Mouse (Mus musculus): ENCODE data around the gene Abhd14b. TPM values are rescaled to one million over a fixed set of nuclear protein-coding genes. Genes with fewer than 3 reads are reported as not detected.
"Not testable (repeated sequence)": the region's sequence is repeated elsewhere in the genome, so short reads cannot be mapped to it uniquely, and the experiment has no call there.

Abhd14b gene
- total RNA-seq, 4 experiments from 2014 or later = 6.0 to 11.8 (median 9.6) TPM

- peak; percentile 81 for DNase-seq (ENCODE audit: low spot score)
These were observed 29.0 kb downstream of the Abhd14b start for GRCm38 (mm10) chr9:106476002-106476923.

GRCm38 (mm10) chr9:106476924-106477484, 29.7 kb downstream of the Abhd14b start, which contains the start of gene Parp3:
TSS of gene Parp3 (minus strand) at chr9:106476949.
- DNase-seq (ENCODE audit: low spot score) = peak; percentile 100

- DNase-seq (ENCODE audit: low spot score) = no peak
These were observed 30.4 kb downstream of the Abhd14b start for GRCm38 (mm10) chr9:106477649-106478048.

- no peak for DNase-seq (ENCODE audit: low spot score)
These were observed 30.8 kb downstream of the Abhd14b start for GRCm38 (mm10) chr9:106478101-106478500.

GRCm38 (mm10) chr9:106480541-106480940, 33.3 kb downstream of the Abhd14b start:
- no peak for DNase-seq (ENCODE audit: low spot score)

GRCm38 (mm10) chr9:106481075-106481474, 33.8 kb downstream of the Abhd14b start:
- no peak for DNase-seq (ENCODE audit: low spot score)

- no peak for DNase-seq (ENCODE audit: low spot score)
These were observed 34.4 kb downstream of the Abhd14b start for GRCm38 (mm10) chr9:106481676-106482075.

GRCm38 (mm10) chr9:106482578-106483115, 35.4 kb downstream of the Abhd14b start:
- DNase-seq (ENCODE audit: low spot score) = no peak

GRCm38 (mm10) chr9:106483136-106483535, 35.9 kb downstream of the Abhd14b start:
- DNase-seq (ENCODE audit: low spot score) = no peak

GRCm38 (mm10) chr9:106483606-106484005, 36.3 kb downstream of the Abhd14b start:
- DNase-seq (ENCODE audit: low spot score) = no peak

- DNase-seq (ENCODE audit: low spot score) = no peak
These were observed 37.8 kb downstream of the Abhd14b start for GRCm38 (mm10) chr9:106485076-106485475.

- not testable (repeated sequence) for DNase-seq (ENCODE audit: low spot score)
These were observed 40.3 kb downstream of the Abhd14b start for GRCm38 (mm10) chr9:106487602-106488001.

- no peak for DNase-seq (ENCODE audit: low spot score)
These were observed 52.4 kb downstream of the Abhd14b start, which contains the start of gene Iqcf1 for GRCm38 (mm10) chr9:106499667-106500066. TSS of gene Iqcf1 (plus strand) at chr9:106499967.

GRCm38 (mm10) chr9:106501846-106502245, 54.6 kb downstream of the Abhd14b start:
- no peak for DNase-seq (ENCODE audit: low spot score)

Other genes starting within 250 kb of the Abhd14b start
- 10 to 100 TPM in 3 of 4 experiments, 1 to 10 TPM in 1; 9.4 to 12.8 (median 12.3) TPM for gene Ppm1m, start 247.7 kb upstream of the Abhd14b start, total RNA-seq (2022)
- 100 to 1,000 TPM; 188 to 245 (median 236) TPM for gene Twf2, start 244.4 kb upstream of the Abhd14b start, total RNA-seq (2022)
- gene Tlr9, start 224.9 kb upstream of the Abhd14b start, total RNA-seq (2022) = under 1 TPM; 0.33 to 0.57 (median 0.42) TPM
- 100 to 1,000 TPM; 335 to 477 (median 407) TPM for gene Alas1, start 198.8 kb upstream of the Abhd14b start, total RNA-seq (2022)
- gene Poc1a, start 166.4 kb upstream of the Abhd14b start, total RNA-seq (2022) = 1 to 10 TPM; 3.2 to 4.9 (median 4.7) TPM
- gene Dusp7, start 78.8 kb upstream of the Abhd14b start, total RNA-seq (2022) = 10 to 100 TPM; 53.4 to 67.0 (median 62.7) TPM
- 100 to 1,000 TPM; 256 to 304 (median 274) TPM for gene Rpl29, start 18.0 kb upstream of the Abhd14b start, total RNA-seq (2022)
- 10 to 100 TPM; 23.1 to 28.9 (median 25.7) TPM for gene Acy1, start 9.1 kb upstream of the Abhd14b start, total RNA-seq (2022)
- gene Abhd14a, start 219 bp downstream of the Abhd14b start, total RNA-seq (2022) = 10 to 100 TPM; 17.5 to 20.6 (median 19.5) TPM
- gene Pcbp4, start 5.8 kb downstream of the Abhd14b start, total RNA-seq (2022) = 10 to 100 TPM; 72.2 to 76.0 (median 74.5) TPM
- under 1 TPM in 1 of 4 experiments, not detected in 3; 0.19 TPM for gene Gpr62, start 18.5 kb downstream of the Abhd14b start, total RNA-seq (2022)
- gene Rrp9, start 28.5 kb downstream of the Abhd14b start, total RNA-seq (2022) = 10 to 100 TPM; 22.5 to 28.3 (median 24.1) TPM
- gene Parp3, start 29.5 kb downstream of the Abhd14b start, total RNA-seq (2022) = 10 to 100 TPM; 32.5 to 56.0 (median 41.7) TPM
- gene Iqcf1, start 52.5 kb downstream of the Abhd14b start, total RNA-seq (2022) = not detected
- gene Iqcf5, start 67.1 kb downstream of the Abhd14b start, total RNA-seq (2022) = not detected
- not detected for gene Iqcf3, start 114.2 kb downstream of the Abhd14b start, total RNA-seq (2022)
- not detected for gene Iqcf4, start 123.5 kb downstream of the Abhd14b start, total RNA-seq (2022)
- gene Iqcf6, start 179.1 kb downstream of the Abhd14b start, total RNA-seq (2022) = not detected
- gene Grm2, start 208.6 kb downstream of the Abhd14b start, total RNA-seq (2022) = not detected
- gene Tex264, start 238.5 kb downstream of the Abhd14b start, total RNA-seq (2022) = 10 to 100 TPM; 46.0 to 53.2 (median 47.4) TPM